Mouse (Mus musculus): ENCODE results near the gene Mob3a. TPM values are rescaled to one million over a fixed set of nuclear protein-coding genes. Genes with fewer than 3 reads are reported as not detected.

Gene Mob3a
- polyA plus RNA-seq (2012; ENCODE audit: insufficient read depth, insufficient read length, missing spikeins) = 5.2 and 12.0 TPM in 2 replicates

DNA sequence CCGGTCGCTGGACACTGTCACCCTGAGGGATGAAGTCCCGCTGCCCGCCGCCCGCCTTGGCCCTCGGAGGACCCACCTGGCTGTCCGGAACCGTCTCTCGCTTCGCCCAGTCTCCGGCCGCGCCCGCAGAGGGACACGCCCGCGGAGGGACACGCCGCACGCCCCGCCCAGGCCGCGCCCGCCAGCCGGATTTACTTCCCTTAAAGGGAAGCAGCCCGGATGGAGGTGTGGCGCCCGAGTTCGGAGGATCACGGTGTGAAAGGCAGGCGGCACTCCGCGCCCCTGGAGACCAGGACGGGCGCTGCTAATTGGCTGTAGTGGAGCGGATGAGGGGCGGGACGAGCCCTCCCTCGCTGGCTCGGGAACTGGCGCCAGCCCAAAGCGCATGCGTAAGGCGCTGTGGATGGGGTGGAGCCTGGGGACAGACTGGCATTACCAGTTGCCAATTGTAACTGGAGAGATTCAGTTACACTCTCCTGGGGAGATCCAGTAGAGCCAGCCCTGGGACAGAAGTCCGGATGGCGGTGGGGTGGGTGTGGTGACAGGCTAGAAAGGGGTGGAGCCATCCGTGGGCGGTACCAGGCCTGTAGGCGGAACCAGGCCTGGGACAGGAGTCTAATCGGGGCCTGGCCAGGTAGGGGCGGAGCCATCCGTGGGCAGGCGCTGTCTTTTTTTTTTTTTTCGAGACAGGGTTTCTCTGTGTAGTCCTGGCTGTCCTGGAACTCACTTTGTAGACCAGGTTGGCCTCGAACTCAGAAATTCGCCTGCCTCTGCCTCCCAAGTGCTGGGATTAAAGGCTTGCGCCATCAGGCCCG lies at the start of gene Mob3a, which contains the start of gene Izumo4:
Gene Mob3a (minus strand): TSS at position 257 of the 815 bp plus-strand sequence.
Gene Izumo4 (plus strand): TSS at position 464 of the 815 bp plus-strand sequence.
- peak within 1 kb of the TSS; percentile 72 for H3K4me3 ChIP-seq (ENCODE audit: insufficient read depth, low read depth, low read length)
- H3K4me1 ChIP-seq (ENCODE audit: control insufficient read depth, insufficient read depth, insufficient read length, low read length) = peaks cover 8% of the 10 kb centered on the region
- H3K27ac ChIP-seq (replicated peaks; ENCODE audit: low read depth, low read length) = peak within 1 kb of the TSS; percentile 61

DNA sequence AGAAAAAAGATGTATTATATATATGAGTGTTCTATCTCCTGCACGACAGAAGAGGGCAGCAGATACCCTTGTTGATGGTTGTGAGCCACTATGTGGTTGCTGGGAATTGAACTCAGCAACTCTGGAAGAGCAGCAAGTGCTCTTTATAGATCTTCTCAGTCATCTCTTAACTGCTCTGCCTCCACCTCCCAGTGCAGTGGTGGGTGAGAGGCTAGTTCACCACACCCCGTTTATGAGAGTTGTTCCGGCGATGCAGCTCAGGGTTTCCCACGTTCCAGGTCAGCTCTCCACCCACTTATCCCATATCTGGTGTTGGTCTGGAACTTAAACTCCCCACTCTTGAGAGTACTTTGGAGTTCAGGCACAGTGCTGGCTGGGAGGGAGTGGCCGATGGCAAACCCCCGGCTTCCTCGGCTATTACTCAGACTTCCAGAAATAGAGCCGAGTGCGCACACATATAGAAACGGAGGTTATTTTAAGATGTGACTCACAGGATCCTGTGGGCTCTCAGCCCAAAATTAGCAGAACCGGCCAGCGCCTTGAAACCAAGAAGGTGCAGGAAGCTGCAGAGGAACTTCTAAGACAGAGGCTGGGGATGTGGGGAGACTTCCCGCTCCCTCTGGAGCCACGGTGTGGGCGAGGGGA lies 49.5 kb upstream of the Mob3a start:
- peaks cover 6% of the 10 kb centered on the region for H3K4me1 ChIP-seq (ENCODE audit: control insufficient read depth, insufficient read depth, insufficient read length, low read length)
- peak overlapping the region; percentile 93 for H3K27ac ChIP-seq (replicated peaks; ENCODE audit: low read depth, low read length)
- peak overlapping the region; percentile 42 for H3K4me3 ChIP-seq (ENCODE audit: insufficient read depth, low read depth, low read length)

DNA sequence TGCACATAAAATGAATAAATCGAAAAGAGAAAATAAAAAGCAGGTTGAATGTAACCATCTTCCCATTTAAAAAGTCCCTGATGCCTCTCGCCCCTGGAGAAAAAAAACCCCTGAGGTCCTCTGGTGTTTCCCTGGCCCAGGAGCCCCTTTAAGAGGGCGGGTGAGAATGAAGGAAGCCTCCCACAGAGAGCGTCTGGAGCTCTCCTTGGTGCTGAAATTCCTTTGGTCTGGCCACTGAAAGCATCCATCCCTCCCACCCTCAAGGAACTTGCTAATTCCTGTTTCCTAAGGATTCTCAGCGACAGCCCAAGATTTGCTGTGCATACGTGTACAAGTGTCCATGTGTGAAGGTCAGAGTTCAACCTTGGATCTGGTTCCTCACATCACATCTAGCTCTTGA lies 46.8 kb upstream of the Mob3a start:
- H3K4me1 ChIP-seq (ENCODE audit: control insufficient read depth, insufficient read depth, insufficient read length, low read length) = peaks cover 7% of the 10 kb centered on the region
- no peak overlapping the region for H3K4me3 ChIP-seq (ENCODE audit: insufficient read depth, low read depth, low read length)
- no peak overlapping the region for H3K27ac ChIP-seq (replicated peaks; ENCODE audit: low read depth, low read length)

DNA sequence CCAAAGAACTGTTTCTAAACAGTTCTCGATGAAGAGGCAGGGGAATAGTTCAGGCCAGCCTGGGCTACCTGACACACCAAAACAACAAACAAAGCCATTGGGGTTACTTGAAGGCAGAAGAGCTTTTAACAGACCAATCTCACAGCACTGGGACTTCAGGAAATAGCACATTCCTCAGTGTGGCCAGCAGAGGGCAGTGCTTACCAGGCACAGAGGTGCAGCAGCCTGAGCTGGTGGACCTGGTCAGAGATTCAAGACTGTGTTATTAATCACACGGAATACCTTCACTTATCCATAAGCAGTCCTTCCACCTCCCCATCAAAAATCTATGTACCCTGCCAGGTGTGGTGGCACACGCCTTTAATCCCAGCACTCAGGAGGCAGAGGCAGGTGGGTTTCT lies 45.6 kb upstream of the Mob3a start:
- no peak overlapping the region for H3K4me3 ChIP-seq (ENCODE audit: insufficient read depth, low read depth, low read length)
- H3K4me1 ChIP-seq (ENCODE audit: control insufficient read depth, insufficient read depth, insufficient read length, low read length) = peaks cover 6% of the 10 kb centered on the region
- no peak overlapping the region for H3K27ac ChIP-seq (replicated peaks; ENCODE audit: low read depth, low read length)

DNA sequence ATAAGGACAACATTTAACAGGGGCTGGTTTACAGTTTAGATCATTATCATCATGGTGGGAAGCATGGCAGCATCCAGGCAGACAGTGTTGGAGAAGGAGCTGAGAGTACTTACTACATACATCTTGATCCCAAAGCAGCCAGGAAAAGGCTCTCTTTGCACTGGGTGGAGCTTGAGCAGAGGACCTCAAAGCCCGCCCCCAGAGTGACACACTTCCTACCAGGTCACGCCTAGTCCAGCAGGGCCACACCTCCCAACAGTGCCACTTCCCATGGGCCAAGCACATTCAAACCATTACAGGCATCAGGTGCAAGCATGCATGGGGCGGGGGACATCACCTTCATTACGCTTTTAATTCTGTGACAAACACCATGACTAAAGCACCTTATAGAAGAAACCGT lies 42.5 kb upstream of the Mob3a start:
- Histone ChIP-seq H3K4me3 (ENCODE audit: insufficient read depth, low read depth, low read length) (no peak overlapping the region), H3K4me1 (ENCODE audit: control insufficient read depth, insufficient read depth, insufficient read length, low read length) (peaks cover 11% of the 10 kb centered on the region), H3K27ac (replicated peaks; ENCODE audit: low read depth, low read length) (no peak overlapping the region)

DNA sequence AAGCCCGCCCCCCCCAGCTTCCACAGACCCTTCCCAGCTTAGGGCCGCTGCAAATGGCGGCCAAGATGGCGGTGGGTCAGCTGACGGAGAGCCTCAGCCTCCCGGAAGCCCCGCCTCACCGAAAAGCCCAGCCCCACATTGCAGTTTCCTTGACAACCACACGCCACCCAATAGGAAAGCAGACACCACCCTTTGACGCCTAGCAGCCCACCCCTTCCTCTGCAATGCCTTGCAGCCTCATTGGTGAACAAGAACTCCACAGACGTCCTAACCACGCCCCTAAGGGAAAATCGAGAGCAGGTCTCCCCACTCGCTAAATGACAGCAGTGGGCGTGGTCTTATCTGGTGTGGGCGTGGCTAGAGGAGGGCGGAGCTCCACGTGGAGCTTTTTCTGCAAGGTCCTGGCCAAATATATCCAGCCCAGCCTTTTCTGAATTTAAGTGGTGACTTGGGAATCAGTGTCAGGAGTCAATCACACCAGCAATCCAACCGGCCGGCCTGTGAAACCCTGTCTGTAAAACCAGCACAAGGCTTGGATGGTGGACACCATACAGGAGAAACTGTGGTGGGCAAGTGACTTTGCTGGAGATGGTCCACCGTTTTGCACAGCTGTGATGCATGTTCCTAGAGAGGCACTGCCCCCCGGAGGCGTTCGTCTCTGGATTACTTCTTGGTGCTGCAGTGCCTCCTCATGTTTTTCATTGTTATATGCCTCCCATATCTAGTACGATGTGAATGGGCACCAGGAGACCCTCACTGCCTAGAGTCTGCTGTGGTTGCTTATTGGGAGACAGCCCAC lies 40.6 kb upstream of the Mob3a start, which contains the start of gene Ap3d1:
Gene Ap3d1 (minus strand): TSS at position 85 of the 799 bp plus-strand sequence.
- Histone ChIP-seq H3K4me1 (ENCODE audit: control insufficient read depth, insufficient read depth, insufficient read length, low read length) (peaks cover 14% of the 10 kb centered on the region), H3K4me3 (ENCODE audit: insufficient read depth, low read depth, low read length) (peak within 1 kb of the TSS; percentile 70), H3K27ac (replicated peaks; ENCODE audit: low read depth, low read length) (peak within 1 kb of the TSS; percentile 53)

DNA sequence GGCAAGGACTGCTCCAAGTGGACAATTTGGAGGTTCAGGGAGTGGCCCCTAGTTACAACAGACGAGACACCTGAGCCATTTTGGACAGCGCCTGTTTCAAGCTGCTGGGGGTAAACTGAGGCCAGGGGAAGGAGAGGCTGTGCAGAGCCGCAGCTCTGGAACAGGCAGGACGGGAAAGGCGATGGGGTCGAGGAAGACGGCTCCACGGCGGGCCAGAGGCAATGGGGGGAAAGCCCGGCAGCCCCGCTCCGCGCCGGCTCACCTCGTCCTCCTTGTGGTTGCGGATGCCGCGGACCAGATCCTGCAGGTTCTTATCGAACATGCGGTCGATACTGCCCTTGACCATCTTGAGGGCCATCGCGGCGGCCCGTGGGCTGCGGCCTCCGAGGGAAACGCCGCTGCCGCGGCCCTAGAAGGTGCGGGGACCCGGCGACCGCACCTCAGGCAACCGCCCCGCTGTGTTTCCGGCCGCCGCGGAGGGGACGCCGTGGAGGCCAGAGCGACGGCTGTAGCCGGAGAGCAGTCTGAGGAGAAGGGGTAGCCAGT lies 39.9 kb upstream of the Mob3a start:
- H3K27ac ChIP-seq (replicated peaks; ENCODE audit: low read depth, low read length) = peak overlapping the region; percentile 53
- peaks cover 20% of the 10 kb centered on the region for H3K4me1 ChIP-seq (ENCODE audit: control insufficient read depth, insufficient read depth, insufficient read length, low read length)
- H3K4me3 ChIP-seq (ENCODE audit: insufficient read depth, low read depth, low read length) = peak overlapping the region; percentile 70

DNA sequence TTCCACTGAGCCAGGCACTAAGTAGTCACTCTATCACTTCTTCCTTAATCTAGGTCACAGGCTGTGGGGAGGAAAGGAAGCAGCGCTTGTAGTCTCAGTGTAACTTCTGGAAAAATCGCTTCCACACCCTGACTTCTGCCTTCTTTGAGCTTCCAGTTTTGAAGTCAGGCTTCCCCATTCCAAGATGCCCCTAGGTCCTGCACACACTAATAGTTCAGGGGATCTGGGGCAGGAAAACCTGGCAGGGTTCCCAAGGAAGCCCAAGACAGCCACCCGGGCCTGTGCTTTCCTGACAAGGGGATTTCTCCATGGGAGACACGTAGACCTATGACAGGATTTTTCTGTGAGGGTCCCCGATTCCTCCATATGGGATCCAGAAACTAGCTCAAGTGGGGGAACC lies 39.4 kb upstream of the Mob3a start:
- H3K4me3 ChIP-seq (ENCODE audit: insufficient read depth, low read depth, low read length) = peak overlapping the region; percentile 70
- H3K4me1 ChIP-seq (ENCODE audit: control insufficient read depth, insufficient read depth, insufficient read length, low read length) = peaks cover 21% of the 10 kb centered on the region
- H3K27ac ChIP-seq (replicated peaks; ENCODE audit: low read depth, low read length) = peak overlapping the region; percentile 53

DNA sequence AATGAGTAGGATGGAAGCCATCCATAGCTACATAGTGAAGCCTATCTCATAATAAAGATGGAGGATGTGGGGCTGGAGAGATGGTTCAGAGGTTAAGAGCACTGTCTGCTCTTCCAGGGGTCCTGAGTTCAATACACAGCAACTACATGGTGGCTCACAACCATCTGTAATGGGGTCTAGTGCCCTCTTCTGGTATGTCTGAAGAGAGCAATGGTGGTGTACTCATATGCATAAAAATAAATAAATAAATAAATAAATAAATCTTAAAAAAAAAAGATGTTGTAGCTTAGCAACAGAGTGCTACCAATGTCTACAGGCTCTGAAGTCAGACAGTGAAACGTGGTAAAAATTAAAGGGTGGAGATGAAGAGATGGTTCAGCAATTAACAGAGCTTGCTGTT lies 36.9 kb upstream of the Mob3a start:
- Histone ChIP-seq H3K4me1 (ENCODE audit: control insufficient read depth, insufficient read depth, insufficient read length, low read length) (peaks cover 24% of the 10 kb centered on the region), H3K4me3 (ENCODE audit: insufficient read depth, low read depth, low read length) (no peak overlapping the region), H3K27ac (replicated peaks; ENCODE audit: low read depth, low read length) (no peak overlapping the region)

DNA sequence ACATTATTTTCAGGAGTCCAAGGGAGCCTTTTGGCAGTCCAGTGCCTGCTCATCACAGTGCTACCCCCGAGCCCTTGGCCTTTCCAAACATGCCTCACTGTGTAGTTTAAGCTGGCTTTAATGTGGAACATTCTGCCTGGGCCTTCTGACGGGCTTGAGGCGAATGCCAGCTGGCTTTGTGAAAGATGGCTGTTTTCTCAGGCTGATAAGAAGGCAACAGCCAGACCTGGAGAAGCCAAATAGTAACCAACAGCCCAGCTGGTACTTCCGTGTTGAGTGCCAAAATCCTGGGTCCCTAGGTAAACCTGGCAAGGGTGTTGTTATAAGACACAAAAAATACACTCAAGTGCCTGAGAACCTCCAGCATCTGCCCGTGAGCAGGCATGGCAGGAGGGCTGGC lies 35.0 kb upstream of the Mob3a start:
- Histone ChIP-seq H3K27ac (replicated peaks; ENCODE audit: low read depth, low read length) (no peak overlapping the region), H3K4me3 (ENCODE audit: insufficient read depth, low read depth, low read length) (no peak overlapping the region), H3K4me1 (ENCODE audit: control insufficient read depth, insufficient read depth, insufficient read length, low read length) (peaks cover 24% of the 10 kb centered on the region)

DNA sequence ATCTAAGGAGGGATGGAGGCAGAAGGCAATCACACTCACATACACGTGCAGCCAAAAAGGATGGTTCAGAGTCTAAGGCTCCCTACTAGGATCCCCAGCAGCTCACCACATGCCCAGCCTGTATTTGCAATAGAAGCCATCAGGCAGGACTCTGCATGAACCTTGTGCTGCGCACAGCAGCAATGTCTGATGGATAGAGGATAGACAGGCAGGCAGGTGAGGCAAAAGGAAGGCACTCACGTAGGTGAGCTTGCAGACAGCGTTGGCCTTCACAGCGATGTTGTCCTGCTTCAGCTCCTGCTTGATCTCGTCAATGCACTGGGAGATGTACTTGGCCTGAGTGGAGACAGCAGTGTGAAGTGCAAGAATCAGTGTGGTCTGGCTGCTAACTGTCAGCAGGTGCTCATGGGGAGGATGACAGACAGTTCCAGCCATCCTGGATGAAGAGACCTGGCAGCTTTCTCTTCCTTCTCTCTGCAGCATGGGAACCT lies 30.9 kb upstream of the Mob3a start:
- H3K27ac ChIP-seq (replicated peaks; ENCODE audit: low read depth, low read length) = no peak overlapping the region
- H3K4me3 ChIP-seq (ENCODE audit: insufficient read depth, low read depth, low read length) = no peak overlapping the region
- H3K4me1 ChIP-seq (ENCODE audit: control insufficient read depth, insufficient read depth, insufficient read length, low read length) = peaks cover 13% of the 10 kb centered on the region

DNA sequence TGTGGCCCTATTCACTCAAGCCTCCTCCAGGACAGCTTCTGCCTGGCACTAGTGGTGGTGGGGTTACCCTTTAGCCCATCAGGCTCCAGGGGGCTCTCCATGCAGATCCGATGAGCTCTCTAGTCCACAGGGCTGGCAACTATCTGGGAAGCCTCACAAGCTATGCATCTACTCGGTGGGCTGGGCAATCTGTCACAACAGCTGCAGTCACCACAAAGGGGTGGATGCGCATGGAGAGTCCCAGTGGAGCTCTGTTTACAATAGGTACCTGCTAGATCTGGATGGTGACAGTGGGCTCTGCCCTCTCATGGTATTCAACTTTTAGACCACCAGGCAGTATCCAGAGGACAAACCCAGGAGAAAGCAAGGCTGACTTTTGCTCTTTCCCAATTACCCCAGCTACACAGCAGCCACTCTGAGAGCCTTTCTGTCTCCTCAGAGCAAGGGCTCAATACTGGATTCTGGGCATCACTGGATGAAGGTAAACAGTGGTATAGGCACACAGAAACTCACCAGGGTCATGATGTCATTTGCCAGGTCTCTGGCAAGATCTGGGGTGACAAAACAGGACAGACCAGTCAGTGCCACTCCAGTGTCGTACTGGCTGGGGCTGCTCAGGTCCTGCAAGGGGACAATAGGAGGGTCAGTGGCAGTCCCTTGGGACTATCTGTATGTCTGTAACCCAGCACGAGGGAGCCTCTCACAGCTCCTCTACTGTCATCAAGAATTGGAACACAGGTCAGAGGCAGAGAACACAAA lies 25.8 kb upstream of the Mob3a start:
- Histone ChIP-seq H3K27ac (replicated peaks; ENCODE audit: low read depth, low read length) (no peak overlapping the region), H3K4me1 (ENCODE audit: control insufficient read depth, insufficient read depth, insufficient read length, low read length) (no peaks in the 10 kb centered on the region), H3K4me3 (ENCODE audit: insufficient read depth, low read depth, low read length) (no peak overlapping the region)

DNA sequence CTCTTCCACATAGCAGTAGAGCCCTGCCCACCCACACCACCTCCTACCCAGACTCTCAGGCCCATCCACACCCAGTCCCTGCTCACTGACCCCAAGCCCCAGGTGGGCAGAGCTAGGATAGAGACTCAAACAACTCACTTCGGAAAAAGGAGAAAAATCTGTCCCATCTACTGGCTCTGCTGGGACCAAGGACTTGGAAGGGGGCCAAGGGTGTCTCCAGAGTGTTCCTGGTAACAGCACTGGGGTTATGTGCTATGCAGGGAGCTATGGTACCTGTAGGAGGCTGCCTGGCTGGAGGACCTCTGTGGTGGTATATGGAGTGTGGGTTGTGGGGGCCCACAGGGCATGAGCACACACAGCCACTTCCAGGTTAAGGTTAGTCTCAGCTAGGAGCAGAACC lies 15.5 kb upstream of the Mob3a start:
- Histone ChIP-seq H3K27ac (replicated peaks; ENCODE audit: low read depth, low read length) (no peak overlapping the region), H3K4me3 (ENCODE audit: insufficient read depth, low read depth, low read length) (no peak overlapping the region), H3K4me1 (ENCODE audit: control insufficient read depth, insufficient read depth, insufficient read length, low read length) (no peaks in the 10 kb centered on the region)

DNA sequence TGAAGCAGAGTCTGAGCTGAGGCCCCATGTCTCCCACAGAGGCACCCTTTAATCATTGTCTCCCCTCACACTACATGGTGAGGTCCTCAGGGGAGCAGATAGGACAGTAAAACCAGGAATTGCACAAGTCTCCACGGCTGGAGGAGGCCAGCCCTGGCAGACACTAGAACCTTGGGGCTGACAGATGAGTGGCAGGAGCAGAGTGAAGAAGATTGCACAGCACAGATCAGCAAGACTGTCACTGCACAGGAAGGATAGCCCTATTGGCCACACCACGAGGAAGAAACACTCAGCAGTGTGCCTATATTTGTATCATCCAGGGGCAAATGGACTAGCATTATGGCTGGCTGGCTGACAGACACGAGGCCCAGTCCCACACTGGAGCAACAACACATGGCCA lies 9.1 kb upstream of the Mob3a start:
- Histone ChIP-seq H3K4me3 (ENCODE audit: insufficient read depth, low read depth, low read length) (no peak overlapping the region), H3K4me1 (ENCODE audit: control insufficient read depth, insufficient read depth, insufficient read length, low read length) (no peaks in the 10 kb centered on the region), H3K27ac (replicated peaks; ENCODE audit: low read depth, low read length) (no peak overlapping the region)

Measured in brown adipose tissue, adult 24 weeks (tissue).